In the genomic region with DNA sequence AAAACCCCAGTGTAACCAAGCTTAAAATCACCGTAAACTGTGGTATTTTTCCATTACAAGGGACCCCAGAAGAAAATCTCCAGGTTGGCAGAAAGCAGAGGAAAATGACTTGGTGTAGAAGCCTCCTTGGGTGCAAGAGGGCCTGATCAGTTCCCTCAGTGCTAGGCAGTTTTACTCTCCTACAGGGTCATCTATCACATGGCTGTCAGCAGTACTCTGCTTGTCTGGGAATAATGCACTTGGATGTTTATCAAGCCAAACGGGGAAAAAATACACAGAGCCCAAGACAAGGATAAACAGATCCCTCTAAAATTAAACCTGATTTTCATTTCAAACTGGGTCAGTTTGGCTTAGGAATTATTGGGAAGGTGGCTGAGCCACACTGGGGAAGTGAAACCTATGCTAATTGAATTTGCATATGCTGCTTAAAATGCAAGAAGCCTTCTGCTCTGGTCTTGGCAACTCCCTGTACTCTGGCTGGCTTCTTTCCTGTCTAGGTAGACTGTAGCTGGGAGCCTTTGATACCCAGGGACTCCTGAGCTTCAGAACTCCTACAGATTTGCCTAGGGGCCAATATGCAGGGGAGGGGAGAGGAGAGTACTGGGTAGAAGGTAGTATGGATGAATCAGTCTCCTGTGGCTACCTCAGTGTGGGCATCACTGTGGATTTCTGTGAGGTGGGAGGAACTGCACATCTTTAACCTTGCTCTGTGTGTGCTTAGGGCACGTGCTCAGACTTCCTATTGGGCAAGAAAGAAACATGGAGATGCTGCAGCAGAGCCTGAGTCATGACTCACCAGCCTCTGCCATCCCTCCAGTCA, we compare ENCODE assay signal across 15 mouse cellular contexts.
DNase-seq lines count a peak whose midpoint lies in the region; ATAC-seq lines count a peak whose summit lies in the region.
"Had no signal": no experiment of that assay in that cellular context is flagged by ENCODE, and none has a peak within 500 bp of the region (broad histone marks: within the 10 kb centered on the region; RNA-seq: fewer than 3 reads in every experiment).

No protein-coding gene starts in this region.

- H3K36me3 ChIP-seq in forebrain, embryonic 14.5 days (ENCODE audit: control insufficient read depth, insufficient read depth, low read length), result no peaks in the 10 kb centered on the region
- H3K36me3 ChIP-seq in forebrain, embryonic 12.5 days (replicated peaks), result no peaks in the 10 kb centered on the region
- peaks cover 3% of the 10 kb centered on the region; the same call in 1 of the 2 replicates for H3K36me3 ChIP-seq in midbrain, embryonic 13.5 days
- no peaks in the 10 kb centered on the region for H3K36me3 ChIP-seq in midbrain, embryonic 11.5 days (ENCODE audit: control insufficient read depth, insufficient read depth, low read length)
- no peaks in the 10 kb centered on the region for H3K36me3 ChIP-seq in hindbrain, embryonic 12.5 days
- H3K36me3 ChIP-seq: embryonic facial prominence, embryonic 15.5 days had no signal

- H3K4me3 ChIP-seq in forebrain, embryonic 14.5 days (ENCODE audit: low read depth, low read length), result no peak overlapping the region
- H3K4me3 ChIP-seq in forebrain, embryonic 12.5 days (replicated peaks), result no peak overlapping the region
- no peak overlapping the region for H3K4me3 ChIP-seq in midbrain, embryonic 13.5 days (replicated peaks)
- no peak overlapping the region for H3K4me3 ChIP-seq in midbrain, embryonic 11.5 days (ENCODE audit: low read depth, low read length)
- no peak overlapping the region for H3K4me3 ChIP-seq in hindbrain, embryonic 12.5 days
- H3K4me3 ChIP-seq: embryonic facial prominence, embryonic 15.5 days had no signal

- H3K27me3 ChIP-seq in forebrain, embryonic 14.5 days (replicated peaks; ENCODE audit: control insufficient read depth, insufficient read depth, low read length), result no peaks in the 10 kb centered on the region
- no peaks in the 10 kb centered on the region for H3K27me3 ChIP-seq in forebrain, embryonic 12.5 days
- no peaks in the 10 kb centered on the region for H3K27me3 ChIP-seq in midbrain, embryonic 13.5 days
- H3K27me3 ChIP-seq in midbrain, embryonic 11.5 days (ENCODE audit: control insufficient read depth, insufficient read depth, low read length), result no peaks in the 10 kb centered on the region
- no peaks in the 10 kb centered on the region for H3K27me3 ChIP-seq in hindbrain, embryonic 12.5 days
- H3K27me3 ChIP-seq: embryonic facial prominence, embryonic 15.5 days had no signal

- no peak overlapping the region for H3K4me2 ChIP-seq in forebrain, embryonic 14.5 days (ENCODE audit: low read length)
- H3K4me2 ChIP-seq in forebrain, embryonic 12.5 days, result no peak overlapping the region
- no peak overlapping the region for H3K4me2 ChIP-seq in midbrain, embryonic 13.5 days (replicated peaks)
- H3K4me2 ChIP-seq in midbrain, embryonic 11.5 days, result no peak overlapping the region
- no peak overlapping the region for H3K4me2 ChIP-seq in hindbrain, embryonic 12.5 days (replicated peaks)
- H3K4me2 ChIP-seq: embryonic facial prominence, embryonic 15.5 days had no signal

- H3K9me3 ChIP-seq in forebrain, embryonic 14.5 days (replicated peaks; ENCODE audit: control insufficient read depth, low read length), result no peaks in the 10 kb centered on the region
- no peaks in the 10 kb centered on the region for H3K9me3 ChIP-seq in forebrain, embryonic 12.5 days
- H3K9me3 ChIP-seq in midbrain, embryonic 13.5 days, result no peaks in the 10 kb centered on the region
- H3K9me3 ChIP-seq in midbrain, embryonic 11.5 days (ENCODE audit: control insufficient read depth, low read length), result no peaks in the 10 kb centered on the region
- H3K9me3 ChIP-seq in hindbrain, embryonic 12.5 days (replicated peaks), result 0 out of 2 replicates have a peak, but pooled peaks cover 4% of the 10 kb centered on the region
- H3K9me3 ChIP-seq: embryonic facial prominence, embryonic 15.5 days had no signal

- DNase-seq in forebrain, embryonic 14.5 days (ENCODE audit: low spot score), result peak; percentile 60
- DNase-seq in midbrain, embryonic 11.5 days (ENCODE audit: low spot score, missing footprints), result no peak
- DNase-seq in telencephalon, adult 2 months (ENCODE audit: low read depth, low spot score), result peak; percentile 60
- no peak for DNase-seq in lung, postnatal 4 days
- no peak for DNase-seq in lung, postnatal 10 days
- DNase-seq: adrenal gland, postnatal 14 days; gastrocnemius, postnatal 36 days; liver; thymus, postnatal 4 days had no signal

- H3K4me1 ChIP-seq in forebrain, embryonic 14.5 days (ENCODE audit: control insufficient read depth, insufficient read depth, low read length), result 0 out of 2 replicates have a peak, but pooled peaks cover 5% of the 10 kb centered on the region
- H3K4me1 ChIP-seq in forebrain, embryonic 12.5 days, result no peaks in the 10 kb centered on the region
- H3K4me1 ChIP-seq in midbrain, embryonic 13.5 days (replicated peaks), result peaks cover 7% of the 10 kb centered on the region
- H3K4me1 ChIP-seq in midbrain, embryonic 11.5 days (ENCODE audit: control insufficient read depth, insufficient read depth, low read length), result no peaks in the 10 kb centered on the region
- peaks cover 9% of the 10 kb centered on the region for H3K4me1 ChIP-seq in hindbrain, embryonic 12.5 days
- H3K4me1 ChIP-seq: embryonic facial prominence, embryonic 15.5 days had no signal

- peak; percentile 85 for ATAC-seq in forebrain, embryonic 14.5 days
- ATAC-seq in forebrain, embryonic 12.5 days (ENCODE audit: low FRiP score), result no peak
- peak; percentile 72 for ATAC-seq in midbrain, embryonic 13.5 days
- no peak for ATAC-seq in midbrain, embryonic 11.5 days (ENCODE audit: low FRiP score)
- peak; percentile 55 for ATAC-seq in hindbrain, embryonic 12.5 days (ENCODE audit: low FRiP score)
- ATAC-seq: Patski had no signal

- no peak overlapping the region for H3K9ac ChIP-seq in forebrain, embryonic 14.5 days (ENCODE audit: low read length)
- no peak overlapping the region for H3K9ac ChIP-seq in forebrain, embryonic 12.5 days
- H3K9ac ChIP-seq in midbrain, embryonic 13.5 days (replicated peaks), result no peak overlapping the region
- H3K9ac ChIP-seq in midbrain, embryonic 11.5 days (ENCODE audit: low read length), result no peak overlapping the region
- no peak overlapping the region for H3K9ac ChIP-seq in hindbrain, embryonic 12.5 days
- H3K9ac ChIP-seq: embryonic facial prominence, embryonic 15.5 days had no signal

- WGBS in forebrain, embryonic 14.5 days, result 77% methylated on average over 3 of the region's 3 CpGs
- WGBS in forebrain, embryonic 12.5 days, result 73% methylated on average over 3 of the region's 3 CpGs
- 71% methylated on average over 3 of the region's 3 CpGs for WGBS in midbrain, embryonic 13.5 days
- WGBS in midbrain, embryonic 11.5 days, result 70% methylated on average over 3 of the region's 3 CpGs
- 61% methylated on average over 3 of the region's 3 CpGs for WGBS in hindbrain, embryonic 12.5 days

- no peak overlapping the region for H3K27ac ChIP-seq in forebrain, embryonic 14.5 days (ENCODE audit: low read depth, low read length)
- no peak overlapping the region for H3K27ac ChIP-seq in forebrain, embryonic 12.5 days
- peak overlapping the region; percentile 60; the same call in 1 of the 2 replicates for H3K27ac ChIP-seq in midbrain, embryonic 13.5 days
- H3K27ac ChIP-seq in midbrain, embryonic 11.5 days (ENCODE audit: low read depth, low read length), result no peak overlapping the region
- peak overlapping the region; percentile 41; the same call in 1 of the 2 replicates for H3K27ac ChIP-seq in hindbrain, embryonic 12.5 days
- H3K27ac ChIP-seq: embryonic facial prominence, embryonic 15.5 days; macrophage had no signal

Comparison
In these comparisons a context has a peak if more than half of its experiments do, and no peak if none do; other contexts are left out.
1. ATAC-seq: peak in forebrain, embryonic 14.5 days (single experiment), midbrain, embryonic 13.5 days (single experiment) and hindbrain, embryonic 12.5 days (single experiment); none in forebrain, embryonic 12.5 days (single experiment) and midbrain, embryonic 11.5 days (single experiment).
2. H3K27ac ChIP-seq: peak in midbrain, embryonic 13.5 days (single experiment) and hindbrain, embryonic 12.5 days (single experiment); none in forebrain, embryonic 14.5 days (single experiment), forebrain, embryonic 12.5 days (single experiment) and midbrain, embryonic 11.5 days (single experiment).
3. DNase-seq: peak in forebrain, embryonic 14.5 days (single experiment) and telencephalon, adult 2 months (single experiment); none in midbrain, embryonic 11.5 days (single experiment), lung, postnatal 4 days (0 of 2) and lung, postnatal 10 days (single experiment).